In the genomic region with DNA sequence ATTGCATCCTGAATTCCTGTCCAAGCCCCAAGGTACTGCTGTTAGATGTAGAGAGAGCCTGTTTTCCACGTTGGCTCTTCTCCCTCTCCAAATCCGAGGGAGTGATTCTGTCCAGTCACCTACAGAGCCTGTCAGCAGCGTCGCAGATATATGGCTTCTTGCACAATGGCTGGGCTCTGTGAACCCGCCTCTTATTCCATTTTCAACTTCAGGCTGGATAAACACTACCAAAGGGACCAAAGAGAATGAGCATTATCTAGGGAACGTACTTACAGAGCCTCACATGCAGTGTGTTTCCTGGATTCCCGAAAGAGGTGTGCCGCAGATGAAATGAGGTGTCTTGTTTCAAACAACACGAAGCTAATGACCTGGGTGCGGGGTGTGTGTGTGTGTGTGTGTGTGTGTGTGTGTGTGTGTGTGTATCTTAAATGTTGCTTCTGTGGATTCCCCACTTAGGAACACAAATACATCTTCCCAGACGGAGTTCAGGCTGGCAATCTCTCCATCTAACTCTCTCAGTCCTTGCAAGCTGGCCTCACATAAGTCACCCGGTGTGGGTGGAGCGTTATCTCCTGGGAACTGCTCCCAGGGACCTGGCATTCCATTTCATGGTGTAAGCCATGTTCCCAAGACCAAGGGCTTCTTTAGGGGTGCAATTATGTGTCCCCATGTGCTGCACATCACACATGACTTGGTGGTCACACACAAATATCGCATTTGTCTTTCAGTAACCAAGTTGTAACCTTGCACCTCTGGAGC, we compare ENCODE assay signal across 14 mouse cellular contexts. TPM values are rescaled to one million over a fixed set of nuclear protein-coding genes. Genes with fewer than 3 reads are reported as not detected.
DNase-seq lines count a peak whose midpoint lies in the region; ATAC-seq and TF ChIP-seq lines count a peak whose summit lies in the region.
"Had no signal": no experiment of that assay in that cellular context is flagged by ENCODE, and none has a peak within 500 bp of the region (broad histone marks: within the 10 kb centered on the region; RNA-seq: fewer than 3 reads in every experiment).

No protein-coding gene starts in this region.

- no peak for DNase-seq in kidney, postnatal 10 days
- DNase-seq in NIH3T3 (ENCODE audit: low read depth) = peak; percentile 73
- no peak for DNase-seq in left cerebral cortex, adult 11 months (ENCODE audit: low spot score)
- DNase-seq: cerebellum, postnatal 36 days; gastrocnemius, postnatal 25 days; kidney, adult 11 months; layer of hippocampus, postnatal 36 days; lung, postnatal 4 days; thymus, postnatal 25 days had no signal

- no peak overlapping the region for H3K9ac ChIP-seq in kidney, embryonic 16.5 days (replicated peaks; ENCODE audit: low read length)
- peak overlapping the region; percentile 40 for H3K9ac ChIP-seq in liver, embryonic 15.5 days
- no peak overlapping the region for H3K9ac ChIP-seq in hindbrain, embryonic 13.5 days

- 21% methylated on average over 14 of the region's 14 CpGs for WGBS in kidney, embryonic 16.5 days
- 60% methylated on average over 14 of the region's 14 CpGs for WGBS in liver, embryonic 15.5 days (ENCODE audit: insufficient replicate concordance)
- 64% methylated on average over 14 of the region's 14 CpGs for WGBS in hindbrain, embryonic 13.5 days

- peaks cover 5% of the 10 kb centered on the region; the same call in 1 of the 2 replicates for H3K4me1 ChIP-seq in kidney, embryonic 16.5 days (ENCODE audit: insufficient read depth, low read length)
- H3K4me1 ChIP-seq in E14TG2a.4 (replicated peaks; ENCODE audit: low read depth, low read length) = peaks cover 25% of the 10 kb centered on the region
- peaks cover 47% of the 10 kb centered on the region for H3K4me1 ChIP-seq in liver, embryonic 15.5 days (replicated peaks)
- no peaks in the 10 kb centered on the region; the same call in 1 of the 2 replicates for H3K4me1 ChIP-seq in hindbrain, embryonic 13.5 days (replicated peaks)

- ATAC-seq in kidney, embryonic 16.5 days (ENCODE audit: low FRiP score, low TSS enrichment) = 0 out of 2 replicates have a peak, but pooled peaks have one; percentile 35
- ATAC-seq in liver, embryonic 15.5 days (ENCODE audit: insufficient read depth) = no peak
- ATAC-seq in hindbrain, embryonic 13.5 days (ENCODE audit: low FRiP score) = no peak

- no peak overlapping the region for H3K4me3 ChIP-seq in kidney, embryonic 16.5 days (ENCODE audit: low read length)
- peak overlapping the region; percentile 64 for H3K4me3 ChIP-seq in E14TG2a.4 (replicated peaks; ENCODE audit: low read length)
- peak overlapping the region; percentile 32 for H3K4me3 ChIP-seq in liver, embryonic 15.5 days (replicated peaks)
- no peak overlapping the region for H3K4me3 ChIP-seq in hindbrain, embryonic 13.5 days
- H3K4me3 ChIP-seq: forebrain, embryonic 10.5 days had no signal

- H3K36me3 ChIP-seq in kidney, embryonic 16.5 days (ENCODE audit: insufficient read depth, low read length) = no peaks in the 10 kb centered on the region
- H3K36me3 ChIP-seq in E14TG2a.4 (ENCODE audit: insufficient read depth, low read length) = no peaks in the 10 kb centered on the region
- no peaks in the 10 kb centered on the region for H3K36me3 ChIP-seq in liver, embryonic 15.5 days (replicated peaks)
- H3K36me3 ChIP-seq in hindbrain, embryonic 13.5 days = no peaks in the 10 kb centered on the region; the same call in 1 of the 2 replicates
- H3K36me3 ChIP-seq: forebrain, embryonic 10.5 days had no signal

- H3K27ac ChIP-seq in kidney, embryonic 16.5 days (ENCODE audit: low read length) = no peak overlapping the region
- H3K27ac ChIP-seq in liver, embryonic 15.5 days (replicated peaks) = peak overlapping the region; percentile 72; the same call in 1 of the 2 replicates
- no peak overlapping the region for H3K27ac ChIP-seq in hindbrain, embryonic 13.5 days
- H3K27ac ChIP-seq: forebrain, embryonic 10.5 days had no signal

- H3K9me3 ChIP-seq in kidney, embryonic 16.5 days (ENCODE audit: low read length) = no peaks in the 10 kb centered on the region
- no peaks in the 10 kb centered on the region for H3K9me3 ChIP-seq in E14TG2a.4 (ENCODE audit: low read length)
- 0 out of 2 replicates have a peak, but pooled peaks cover 2% of the 10 kb centered on the region for H3K9me3 ChIP-seq in liver, embryonic 15.5 days (replicated peaks)
- H3K9me3 ChIP-seq in hindbrain, embryonic 13.5 days = no peaks in the 10 kb centered on the region
- H3K9me3 ChIP-seq: forebrain, embryonic 10.5 days had no signal

- TF ChIP-seq CTCF in E14TG2a.4 (conservative IDR thresholded peaks at IDR 0.05; ENCODE audit: low read length) = no peak

- peak overlapping the region; percentile 7 for H3K4me2 ChIP-seq in kidney, embryonic 16.5 days (replicated peaks; ENCODE audit: low read depth, low read length)
- H3K4me2 ChIP-seq in liver, embryonic 15.5 days = peak overlapping the region; percentile 71
- H3K4me2 ChIP-seq in hindbrain, embryonic 13.5 days = no peak overlapping the region

- no peaks in the 10 kb centered on the region for H3K27me3 ChIP-seq in kidney, embryonic 16.5 days (ENCODE audit: insufficient read depth, low read length)
- peaks cover 35% of the 10 kb centered on the region for H3K27me3 ChIP-seq in E14TG2a.4 (ENCODE audit: insufficient read depth, low read length)
- H3K27me3 ChIP-seq in liver, embryonic 15.5 days = peaks cover 13% of the 10 kb centered on the region; the same call in 1 of the 2 replicates
- no peaks in the 10 kb centered on the region for H3K27me3 ChIP-seq in hindbrain, embryonic 13.5 days

RNA-seq across cellular contexts. Expression of a gene that starts 17.0 kb away (rescaled TPM):
- 2,516 and 2,589 TPM in 2 replicates for polyA plus RNA-seq in kidney, embryonic 16.5 days (2015; fragmentation: Nextera tagmentation; extraction: Ambion mirVana)
- polyA plus RNA-seq in liver, embryonic 15.5 days (2015; fragmentation: Nextera tagmentation; extraction: Ambion mirVana) = 2,115 and 2,296 TPM in 2 replicates
- polyA plus RNA-seq in hindbrain, embryonic 13.5 days (2015; fragmentation: Nextera tagmentation; extraction: Ambion mirVana) = 3,757 and 3,885 TPM in 2 replicates

RNA-seq across cellular contexts. Expression of a gene that starts 20.2 kb away (rescaled TPM):
- 41.4 and 42.8 TPM in 2 replicates for polyA plus RNA-seq in kidney, embryonic 16.5 days (2015; fragmentation: Nextera tagmentation; extraction: Ambion mirVana)
- 21.8 and 22.4 TPM in 2 replicates for polyA plus RNA-seq in liver, embryonic 15.5 days (2015; fragmentation: Nextera tagmentation; extraction: Ambion mirVana)
- polyA plus RNA-seq in hindbrain, embryonic 13.5 days (2015; fragmentation: Nextera tagmentation; extraction: Ambion mirVana) = 29.6 and 31.6 TPM in 2 replicates

Comparison
In these comparisons a context has a peak if more than half of its experiments do, and no peak if none do; other contexts are left out.
1. H3K4me3 ChIP-seq: peak in E14TG2a.4 (single experiment) and liver, embryonic 15.5 days (single experiment); none in kidney, embryonic 16.5 days (single experiment) and hindbrain, embryonic 13.5 days (single experiment).